Mouse (Mus musculus): ENCODE measurements around the gene Adtrp. TPM values are rescaled to one million over a fixed set of nuclear protein-coding genes. Genes with fewer than 3 reads are reported as not detected.

Gene Adtrp
- polyA plus RNA-seq, 1 experiment from 2014 or later, result not detected

GRCm38 (mm10) chr13:41872686-41873085 lies 25.2 kb upstream of the Adtrp start:
- Histone ChIP-seq H3K4me2 (no peak overlapping the region), H3K9ac (ENCODE audit: low read depth, low read length) (no peak overlapping the region), H3K27me3 (ENCODE audit: control insufficient read depth, insufficient read depth, low read length) (no peaks in the 10 kb centered on the region), H3K9me3 (replicated peaks; ENCODE audit: control insufficient read depth, low read length) (no peaks in the 10 kb centered on the region), H3K4me3 (ENCODE audit: low read depth, low read length) (no peak overlapping the region), H3K4me1 (ENCODE audit: control insufficient read depth, insufficient read depth, low read length) (no peaks in the 10 kb centered on the region), H3K27ac (ENCODE audit: low read depth, low read length) (no peak overlapping the region), H3K36me3 (ENCODE audit: control insufficient read depth, insufficient read depth, low read length) (no peaks in the 10 kb centered on the region)
- no peak for ATAC-seq (replicated peaks; ENCODE audit: insufficient number of reproducible peaks, low FRiP score, low TSS enrichment)
- 80% methylated on average over 7 of the region's 7 CpGs for WGBS (ENCODE audit: insufficient replicate concordance)

- Histone ChIP-seq H3K27me3 (ENCODE audit: control insufficient read depth, insufficient read depth, low read length) (no peaks in the 10 kb centered on the region), H3K9ac (ENCODE audit: low read depth, low read length) (no peak overlapping the region), H3K27ac (ENCODE audit: low read depth, low read length) (no peak overlapping the region), H3K4me2 (no peak overlapping the region), H3K4me1 (ENCODE audit: control insufficient read depth, insufficient read depth, low read length) (no peaks in the 10 kb centered on the region), H3K36me3 (ENCODE audit: control insufficient read depth, insufficient read depth, low read length) (no peaks in the 10 kb centered on the region), H3K9me3 (replicated peaks; ENCODE audit: control insufficient read depth, low read length) (no peaks in the 10 kb centered on the region), H3K4me3 (ENCODE audit: low read depth, low read length) (no peak overlapping the region)
- ATAC-seq (replicated peaks; ENCODE audit: insufficient number of reproducible peaks, low FRiP score, low TSS enrichment), result no peak
- 48% methylated on average over 8 of the region's 8 CpGs for WGBS (ENCODE audit: insufficient replicate concordance)
Observed at GRCm38 (mm10) chr13:41872161-41872562, 24.7 kb upstream of the Adtrp start.

GRCm38 (mm10) chr13:41867533-41867932 lies 20.0 kb upstream of the Adtrp start:
- Histone ChIP-seq H3K27me3 (ENCODE audit: control insufficient read depth, insufficient read depth, low read length) (no peaks in the 10 kb centered on the region), H3K36me3 (ENCODE audit: control insufficient read depth, insufficient read depth, low read length) (no peaks in the 10 kb centered on the region), H3K9me3 (replicated peaks; ENCODE audit: control insufficient read depth, low read length) (no peaks in the 10 kb centered on the region), H3K4me1 (ENCODE audit: control insufficient read depth, insufficient read depth, low read length) (peaks cover 3% of the 10 kb centered on the region; the same call in 1 of the 2 replicates), H3K9ac (ENCODE audit: low read depth, low read length) (no peak overlapping the region), H3K4me3 (ENCODE audit: low read depth, low read length) (no peak overlapping the region), H3K4me2 (no peak overlapping the region), H3K27ac (ENCODE audit: low read depth, low read length) (no peak overlapping the region)
- no peak for ATAC-seq (replicated peaks; ENCODE audit: insufficient number of reproducible peaks, low FRiP score, low TSS enrichment)
- WGBS (ENCODE audit: insufficient replicate concordance), result 64% methylated on average over 2 of the region's 2 CpGs

- no peaks in the 10 kb centered on the region for H3K36me3 ChIP-seq (ENCODE audit: control insufficient read depth, insufficient read depth, low read length)
- H3K4me2 ChIP-seq, result no peak overlapping the region
- no peak overlapping the region for H3K9ac ChIP-seq (ENCODE audit: low read depth, low read length)
- no peaks in the 10 kb centered on the region for H3K27me3 ChIP-seq (ENCODE audit: control insufficient read depth, insufficient read depth, low read length)
- H3K4me1 ChIP-seq (ENCODE audit: control insufficient read depth, insufficient read depth, low read length), result peaks cover 3% of the 10 kb centered on the region; the same call in 1 of the 2 replicates
- no peak overlapping the region for H3K4me3 ChIP-seq (ENCODE audit: low read depth, low read length)
- no peaks in the 10 kb centered on the region for H3K9me3 ChIP-seq (replicated peaks; ENCODE audit: control insufficient read depth, low read length)
- ATAC-seq (replicated peaks; ENCODE audit: insufficient number of reproducible peaks, low FRiP score, low TSS enrichment), result no peak
- WGBS (ENCODE audit: insufficient replicate concordance), result 55% methylated on average over 6 of the region's 6 CpGs
- H3K27ac ChIP-seq (ENCODE audit: low read depth, low read length), result no peak overlapping the region
Observed at GRCm38 (mm10) chr13:41865575-41865974, 18.1 kb upstream of the Adtrp start.

- no peaks in the 10 kb centered on the region for H3K9me3 ChIP-seq (replicated peaks; ENCODE audit: control insufficient read depth, low read length)
- H3K27ac ChIP-seq (ENCODE audit: low read depth, low read length), result no peak overlapping the region
- no peak for ATAC-seq (replicated peaks; ENCODE audit: insufficient number of reproducible peaks, low FRiP score, low TSS enrichment)
Observed at GRCm38 (mm10) chr13:41865071-41865470, 17.6 kb upstream of the Adtrp start.

GRCm38 (mm10) chr13:41860603-41861405 lies 13.3 kb upstream of the Adtrp start:
- Histone ChIP-seq H3K27ac (ENCODE audit: low read depth, low read length) (no peak overlapping the region), H3K36me3 (ENCODE audit: control insufficient read depth, insufficient read depth, low read length) (no peaks in the 10 kb centered on the region), H3K9ac (ENCODE audit: low read depth, low read length) (no peak overlapping the region), H3K27me3 (ENCODE audit: control insufficient read depth, insufficient read depth, low read length) (no peaks in the 10 kb centered on the region), H3K9me3 (replicated peaks; ENCODE audit: control insufficient read depth, low read length) (no peaks in the 10 kb centered on the region), H3K4me3 (ENCODE audit: low read depth, low read length) (no peak overlapping the region), H3K4me2 (no peak overlapping the region), H3K4me1 (ENCODE audit: control insufficient read depth, insufficient read depth, low read length) (peaks cover 2% of the 10 kb centered on the region; the same call in 1 of the 2 replicates)
- ATAC-seq (replicated peaks; ENCODE audit: insufficient number of reproducible peaks, low FRiP score, low TSS enrichment), result no peak
- 81% methylated on average over 15 of the region's 15 CpGs for WGBS (ENCODE audit: insufficient replicate concordance)

More at GRCm38 (mm10) chr13:41865071-41865470, 17.6 kb upstream of the Adtrp start:
- Histone ChIP-seq H3K36me3 (ENCODE audit: control insufficient read depth, insufficient read depth, low read length) (no peaks in the 10 kb centered on the region), H3K4me3 (ENCODE audit: low read depth, low read length) (no peak overlapping the region), H3K4me2 (no peak overlapping the region), H3K9ac (ENCODE audit: low read depth, low read length) (no peak overlapping the region), H3K27me3 (ENCODE audit: control insufficient read depth, insufficient read depth, low read length) (no peaks in the 10 kb centered on the region), H3K4me1 (ENCODE audit: control insufficient read depth, insufficient read depth, low read length) (peaks cover 3% of the 10 kb centered on the region; the same call in 1 of the 2 replicates)
- WGBS (ENCODE audit: insufficient replicate concordance), result 56% methylated on average over 5 of the region's 5 CpGs

- no peak overlapping the region for H3K9ac ChIP-seq (ENCODE audit: low read depth, low read length)
- H3K27me3 ChIP-seq (ENCODE audit: control insufficient read depth, insufficient read depth, low read length), result no peaks in the 10 kb centered on the region
- no peak overlapping the region for H3K4me3 ChIP-seq (ENCODE audit: low read depth, low read length)
- H3K4me1 ChIP-seq (ENCODE audit: control insufficient read depth, insufficient read depth, low read length), result no peaks in the 10 kb centered on the region
- H3K4me2 ChIP-seq, result no peak overlapping the region
- no peaks in the 10 kb centered on the region for H3K36me3 ChIP-seq (ENCODE audit: control insufficient read depth, insufficient read depth, low read length)
- WGBS (ENCODE audit: insufficient replicate concordance), result 74% methylated on average over 13 of the region's 13 CpGs
- no peak overlapping the region for H3K27ac ChIP-seq (ENCODE audit: low read depth, low read length)
- ATAC-seq (replicated peaks; ENCODE audit: insufficient number of reproducible peaks, low FRiP score, low TSS enrichment), result no peak
- no peaks in the 10 kb centered on the region for H3K9me3 ChIP-seq (replicated peaks; ENCODE audit: control insufficient read depth, low read length)
Observed at GRCm38 (mm10) chr13:41855206-41856185, 8.0 kb upstream of the Adtrp start.

GRCm38 (mm10) chr13:41850727-41851378 lies 3.4 kb upstream of the Adtrp start:
- ATAC-seq (replicated peaks; ENCODE audit: insufficient number of reproducible peaks, low FRiP score, low TSS enrichment), result no peak
- Histone ChIP-seq H3K9me3 (replicated peaks; ENCODE audit: control insufficient read depth, low read length) (no peaks in the 10 kb centered on the region), H3K36me3 (ENCODE audit: control insufficient read depth, insufficient read depth, low read length) (no peaks in the 10 kb centered on the region), H3K27ac (ENCODE audit: low read depth, low read length) (no peak overlapping the region), H3K9ac (ENCODE audit: low read depth, low read length) (no peak overlapping the region), H3K4me1 (ENCODE audit: control insufficient read depth, insufficient read depth, low read length) (0 out of 2 replicates have a peak, but pooled peaks cover 2% of the 10 kb centered on the region), H3K27me3 (ENCODE audit: control insufficient read depth, insufficient read depth, low read length) (no peaks in the 10 kb centered on the region), H3K4me3 (ENCODE audit: low read depth, low read length) (no peak overlapping the region), H3K4me2 (no peak overlapping the region)
- WGBS (ENCODE audit: insufficient replicate concordance), result 74% methylated on average over 3 of the region's 3 CpGs

Data from heart, embryonic 11.5 days (tissue).